Mouse (Mus musculus): ENCODE data around the gene Tasp1. TPM values are rescaled to one million over a fixed set of nuclear protein-coding genes. Genes with fewer than 3 reads are reported as not detected.
"Not testable (repeated sequence)": the region's sequence is repeated elsewhere in the genome, so short reads cannot be mapped to it uniquely, and the experiment has no call there.

Gene Tasp1
- polyA plus RNA-seq, 1 experiment from 2014 or later = 21.6 TPM

- no peak for ATAC-seq (replicated peaks)
- Histone ChIP-seq H3K27me3 (replicated peaks) (no peaks in the 10 kb centered on the region), H3K9ac (no peak overlapping the region), H3K27ac (no peak overlapping the region), H3K9me3 (no peaks in the 10 kb centered on the region), H3K4me3 (no peak overlapping the region), H3K4me1 (no peaks in the 10 kb centered on the region), H3K36me3 (replicated peaks) (no peaks in the 10 kb centered on the region), H3K4me2 (no peak overlapping the region)
- 89% methylated on average over 11 of the region's 11 CpGs for WGBS
These were observed 14.4 kb upstream of the Tasp1 start for GRCm38 (mm10) chr2:140080747-140081577.

GRCm38 (mm10) chr2:140079284-140079683, 12.7 kb upstream of the Tasp1 start:
- not testable (repeated sequence) for H3K4me1 ChIP-seq; H3K9ac ChIP-seq; H3K4me3 ChIP-seq; H3K27me3 ChIP-seq (replicated peaks); H3K36me3 ChIP-seq (replicated peaks); H3K9me3 ChIP-seq; H3K4me2 ChIP-seq; H3K27ac ChIP-seq; ATAC-seq (replicated peaks)

GRCm38 (mm10) chr2:140078600-140079280, 12.1 kb upstream of the Tasp1 start:
- H3K36me3 ChIP-seq (replicated peaks) = no peaks in the 10 kb centered on the region
- no peaks in the 10 kb centered on the region for H3K27me3 ChIP-seq (replicated peaks)
- no peaks in the 10 kb centered on the region for H3K9me3 ChIP-seq
- ATAC-seq (replicated peaks) = no peak
- 53% methylated on average over 6 of the region's 6 CpGs for WGBS
- no peak overlapping the region for H3K27ac ChIP-seq
- H3K4me3 ChIP-seq = no peak overlapping the region
- no peak overlapping the region for H3K4me2 ChIP-seq
- H3K9ac ChIP-seq = no peak overlapping the region
- no peaks in the 10 kb centered on the region for H3K4me1 ChIP-seq

- no peak for ATAC-seq (replicated peaks)
- H3K4me2 ChIP-seq = no peak overlapping the region
- no peak overlapping the region for H3K27ac ChIP-seq
- WGBS = 28% methylated on average over 1 of the region's 1 CpGs
- H3K9me3 ChIP-seq = no peaks in the 10 kb centered on the region
- H3K4me1 ChIP-seq = no peaks in the 10 kb centered on the region
- H3K9ac ChIP-seq = no peak overlapping the region
- no peak overlapping the region for H3K4me3 ChIP-seq
- no peaks in the 10 kb centered on the region for H3K27me3 ChIP-seq (replicated peaks)
- no peaks in the 10 kb centered on the region for H3K36me3 ChIP-seq (replicated peaks)
These were observed 10.9 kb upstream of the Tasp1 start for GRCm38 (mm10) chr2:140077476-140077875.

- Histone ChIP-seq H3K27ac (no peak overlapping the region), H3K4me1 (no peaks in the 10 kb centered on the region), H3K4me3 (no peak overlapping the region), H3K36me3 (replicated peaks) (no peaks in the 10 kb centered on the region), H3K9me3 (no peaks in the 10 kb centered on the region), H3K4me2 (no peak overlapping the region), H3K9ac (no peak overlapping the region), H3K27me3 (replicated peaks) (no peaks in the 10 kb centered on the region)
- 88% methylated on average over 3 of the region's 3 CpGs for WGBS
- no peak for ATAC-seq (replicated peaks)
These were observed 8.5 kb upstream of the Tasp1 start for GRCm38 (mm10) chr2:140075150-140075549.

- Histone ChIP-seq H3K27me3 (replicated peaks) (no peaks in the 10 kb centered on the region), H3K4me1 (peaks cover 13% of the 10 kb centered on the region), H3K27ac (peak overlapping the region; percentile 94), H3K36me3 (replicated peaks) (no peaks in the 10 kb centered on the region), H3K9ac (peak overlapping the region; percentile 56; the same call in 1 of the 2 replicates), H3K4me2 (peak overlapping the region; percentile 81), H3K4me3 (peak overlapping the region; percentile 81), H3K9me3 (no peaks in the 10 kb centered on the region)
- WGBS = 60% methylated on average over 4 of the region's 4 CpGs
- ATAC-seq (replicated peaks) = no peak
These were observed 911 bp upstream of the Tasp1 start for GRCm38 (mm10) chr2:140067516-140067915.

GRCm38 (mm10) chr2:140065676-140066075, 929 bp downstream of the Tasp1 start:
- Histone ChIP-seq H3K4me1 (peaks cover 13% of the 10 kb centered on the region), H3K9me3 (no peaks in the 10 kb centered on the region), H3K9ac (peak overlapping the region; percentile 75; the same call in 1 of the 2 replicates), H3K4me2 (peak overlapping the region; percentile 81), H3K27me3 (replicated peaks) (no peaks in the 10 kb centered on the region), H3K27ac (peak overlapping the region; percentile 94; the same call in 1 of the 2 replicates), H3K4me3 (peak overlapping the region; percentile 81), H3K36me3 (replicated peaks) (no peaks in the 10 kb centered on the region)
- no peak for ATAC-seq (replicated peaks)
- WGBS = 78% methylated on average over 8 of the region's 8 CpGs

- H3K9ac ChIP-seq = no peak overlapping the region
- H3K27me3 ChIP-seq (replicated peaks) = no peaks in the 10 kb centered on the region
- no peak for ATAC-seq (replicated peaks)
- peaks cover 7% of the 10 kb centered on the region for H3K4me1 ChIP-seq
- no peak overlapping the region for H3K4me3 ChIP-seq
- peaks cover 2% of the 10 kb centered on the region; the same call in 1 of the 2 replicates for H3K36me3 ChIP-seq (replicated peaks)
- WGBS = 84% methylated on average over 3 of the region's 3 CpGs
- no peaks in the 10 kb centered on the region for H3K9me3 ChIP-seq
- no peak overlapping the region for H3K27ac ChIP-seq
- H3K4me2 ChIP-seq = no peak overlapping the region
These were observed 5.1 kb downstream of the Tasp1 start for GRCm38 (mm10) chr2:140061481-140061880.

GRCm38 (mm10) chr2:140060092-140060867, 6.3 kb downstream of the Tasp1 start:
- no peaks in the 10 kb centered on the region for H3K27me3 ChIP-seq (replicated peaks)
- H3K36me3 ChIP-seq (replicated peaks) = peaks cover 3% of the 10 kb centered on the region; the same call in 1 of the 2 replicates
- 92% methylated on average over 4 of the region's 4 CpGs for WGBS
- no peaks in the 10 kb centered on the region for H3K9me3 ChIP-seq
- H3K4me1 ChIP-seq = no peaks in the 10 kb centered on the region
- H3K4me3 ChIP-seq = no peak overlapping the region
- no peak overlapping the region for H3K4me2 ChIP-seq
- no peak overlapping the region for H3K9ac ChIP-seq
- ATAC-seq (replicated peaks) = no peak
- no peak overlapping the region for H3K27ac ChIP-seq

GRCm38 (mm10) chr2:140058125-140058524, 8.5 kb downstream of the Tasp1 start:
- no peak overlapping the region for H3K9ac ChIP-seq

GRCm38 (mm10) chr2:140051607-140052126, 14.9 kb downstream of the Tasp1 start:
- Histone ChIP-seq H3K36me3 (replicated peaks) (peaks cover 24% of the 10 kb centered on the region; the same call in 1 of the 2 replicates), H3K4me3 (no peak overlapping the region), H3K4me1 (no peaks in the 10 kb centered on the region), H3K4me2 (no peak overlapping the region), H3K9me3 (no peaks in the 10 kb centered on the region), H3K9ac (no peak overlapping the region), H3K27me3 (replicated peaks) (no peaks in the 10 kb centered on the region), H3K27ac (no peak overlapping the region)
- WGBS = 92% methylated on average over 2 of the region's 2 CpGs
- no peak for ATAC-seq (replicated peaks)

More at GRCm38 (mm10) chr2:140058125-140058524, 8.5 kb downstream of the Tasp1 start:
- no peaks in the 10 kb centered on the region for H3K27me3 ChIP-seq (replicated peaks)
- no peak overlapping the region for H3K4me2 ChIP-seq
- H3K4me3 ChIP-seq = no peak overlapping the region
- H3K4me1 ChIP-seq = no peaks in the 10 kb centered on the region
- WGBS = 93% methylated on average over 6 of the region's 6 CpGs
- peaks cover 5% of the 10 kb centered on the region; the same call in 1 of the 2 replicates for H3K36me3 ChIP-seq (replicated peaks)
- no peak for ATAC-seq (replicated peaks)
- H3K27ac ChIP-seq = no peak overlapping the region
- H3K9me3 ChIP-seq = no peaks in the 10 kb centered on the region
